Mouse (Mus musculus) gastrocnemius, postnatal 36 days (tissue): ENCODE measurements around the gene Aox1. TPM values are rescaled to one million over a fixed set of nuclear protein-coding genes. Genes with fewer than 3 reads are reported as not detected.

Experiments used
- total RNA-seq, 2 experiments: library from RNA; stranded (reverse); gene quantifications; 2 replicates each; pipeline ENCODE4 v1.2.3; 2021

Aox1 gene
- total RNA-seq, 2 experiments from 2014 or later, result 6.4 to 6.6 TPM

Other genes starting within 250 kb of the Aox1 start
- under 1 TPM; 0.42 to 0.46 TPM for gene Sgo2a, start 34.0 kb upstream of the Aox1 start, total RNA-seq
- 1 to 10 TPM; 4.1 to 5.3 TPM for gene Kctd18, start 11.0 kb upstream of the Aox1 start, total RNA-seq
- under 1 TPM; 0.12 to 0.15 TPM for gene Aox3, start 83.2 kb downstream of the Aox1 start, total RNA-seq
- gene Aox4, start 180.5 kb downstream of the Aox1 start, total RNA-seq, result under 1 TPM; 0.05 TPM
- gene Aox2, start 248.4 kb downstream of the Aox1 start, total RNA-seq, result under 1 TPM in 1 of 2 experiments, not detected in 1; 0.13 TPM